In the genomic region with DNA sequence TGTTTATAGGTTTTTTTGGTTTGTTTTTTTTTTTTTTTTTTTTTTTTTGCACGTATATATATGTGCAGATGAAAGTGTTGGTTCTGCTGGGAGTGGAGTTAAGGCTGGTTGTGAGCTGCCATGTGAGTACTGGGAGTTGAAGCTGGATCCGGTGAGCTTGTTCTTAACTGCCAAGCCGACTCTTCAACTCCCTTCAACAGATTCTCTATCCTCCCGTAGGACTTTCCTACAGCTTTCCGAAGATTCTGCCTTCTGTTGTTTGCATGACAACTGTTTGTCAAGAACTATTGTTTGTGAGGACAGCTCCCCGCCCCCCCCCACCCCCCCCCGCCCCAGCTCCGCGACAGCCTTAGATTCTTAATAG, we compare ENCODE assay signal across 7 mouse cellular contexts. TPM values are rescaled to one million over a fixed set of nuclear protein-coding genes. Genes with fewer than 3 reads are reported as not detected.
A peak's percentile ranks its signal among the peaks of the same experiment; 100 is the strongest.
DNase-seq lines count a peak whose midpoint lies in the region; ATAC-seq lines count a peak whose summit lies in the region.

No protein-coding gene starts in this region.

- H3K27ac ChIP-seq in neural tube, embryonic 11.5 days (ENCODE audit: low read depth, low read length) = no peak overlapping the region
- H3K27ac ChIP-seq in embryonic facial prominence, embryonic 14.5 days (replicated peaks; ENCODE audit: low read depth, low read length) = no peak overlapping the region
- peak overlapping the region; percentile 70; the same call in 1 of the 2 replicates for H3K27ac ChIP-seq in limb, embryonic 10.5 days
- no peak overlapping the region for H3K27ac ChIP-seq in stomach, embryonic 14.5 days (ENCODE audit: low read length)

- no peaks in the 10 kb centered on the region for H3K27me3 ChIP-seq in neural tube, embryonic 11.5 days (ENCODE audit: control insufficient read depth, insufficient read depth, low read length)
- H3K27me3 ChIP-seq in embryonic facial prominence, embryonic 14.5 days (replicated peaks; ENCODE audit: control insufficient read depth, insufficient read depth, low read length) = no peaks in the 10 kb centered on the region
- no peaks in the 10 kb centered on the region for H3K27me3 ChIP-seq in limb, embryonic 10.5 days (ENCODE audit: low read depth, poor library complexity, severe bottlenecking)
- no peaks in the 10 kb centered on the region for H3K27me3 ChIP-seq in stomach, embryonic 14.5 days (ENCODE audit: control insufficient read depth, insufficient read depth, low read length)

- H3K4me2 ChIP-seq in neural tube, embryonic 11.5 days (ENCODE audit: low read depth) = peak overlapping the region; percentile 70
- H3K4me2 ChIP-seq in embryonic facial prominence, embryonic 14.5 days (ENCODE audit: low read depth, low read length) = peak overlapping the region; percentile 67
- H3K4me2 ChIP-seq in stomach, embryonic 14.5 days (replicated peaks; ENCODE audit: low read depth, low read length) = peak overlapping the region; percentile 70

- no peak for DNase-seq in neural tube, embryonic 11.5 days (ENCODE audit: low spot score)
- DNase-seq in neural tube, embryonic 10.5 days (ENCODE audit: extremely low spot score, low spot score) = no peak
- DNase-seq in embryonic facial prominence, embryonic 14.5 days (ENCODE audit: low spot score) = no peak
- peak; percentile 35 for DNase-seq in limb, embryonic 10.5 days (ENCODE audit: low spot score)
- no peak for DNase-seq in kidney, postnatal 25 days

- H3K9me3 ChIP-seq in neural tube, embryonic 11.5 days (ENCODE audit: control insufficient read depth, low read length) = no peaks in the 10 kb centered on the region
- no peaks in the 10 kb centered on the region for H3K9me3 ChIP-seq in embryonic facial prominence, embryonic 14.5 days (ENCODE audit: control insufficient read depth, low read length)
- H3K9me3 ChIP-seq in limb, embryonic 10.5 days (replicated peaks) = no peaks in the 10 kb centered on the region
- no peaks in the 10 kb centered on the region for H3K9me3 ChIP-seq in stomach, embryonic 14.5 days (ENCODE audit: control insufficient read depth, low read depth, low read length)

- H3K9ac ChIP-seq in neural tube, embryonic 11.5 days (ENCODE audit: low read length) = no peak overlapping the region
- H3K9ac ChIP-seq in embryonic facial prominence, embryonic 14.5 days (ENCODE audit: low read depth, low read length) = peak overlapping the region; percentile 47; the same call in 1 of the 2 replicates
- no peak overlapping the region for H3K9ac ChIP-seq in stomach, embryonic 14.5 days (replicated peaks; ENCODE audit: low read depth, low read length)

- under 1% methylated on average over 9 of the region's 9 CpGs for WGBS in neural tube, embryonic 11.5 days
- 4% methylated on average over 9 of the region's 9 CpGs for WGBS in embryonic facial prominence, embryonic 14.5 days
- whole genome bisulfite sequencing in limb, embryonic 10.5 days = 4% methylated on average over 9 of the region's 9 CpGs
- WGBS in stomach, embryonic 14.5 days = 4% methylated on average over 9 of the region's 9 CpGs

- peak overlapping the region; percentile 89 for H3K4me3 ChIP-seq in neural tube, embryonic 11.5 days (ENCODE audit: low read depth, low read length)
- peak overlapping the region; percentile 82 for H3K4me3 ChIP-seq in embryonic facial prominence, embryonic 14.5 days (ENCODE audit: low read depth, low read length)
- peak overlapping the region; percentile 93 for H3K4me3 ChIP-seq in limb, embryonic 10.5 days
- H3K4me3 ChIP-seq in stomach, embryonic 14.5 days (ENCODE audit: low read depth, low read length) = peak overlapping the region; percentile 90

- peaks cover 10% of the 10 kb centered on the region for H3K4me1 ChIP-seq in neural tube, embryonic 11.5 days (ENCODE audit: control insufficient read depth, insufficient read depth, low read length)
- H3K4me1 ChIP-seq in embryonic facial prominence, embryonic 14.5 days (ENCODE audit: control insufficient read depth, insufficient read depth, low read length) = peaks cover 18% of the 10 kb centered on the region
- peaks cover 20% of the 10 kb centered on the region for H3K4me1 ChIP-seq in limb, embryonic 10.5 days
- H3K4me1 ChIP-seq in stomach, embryonic 14.5 days (ENCODE audit: control insufficient read depth, insufficient read depth, low read length) = peaks cover 16% of the 10 kb centered on the region

- ATAC-seq in neural tube, embryonic 11.5 days (ENCODE audit: insufficient read depth, low FRiP score, low TSS enrichment) = 0 out of 2 replicates have a peak, but pooled peaks have one; percentile 14
- no peak for ATAC-seq in embryonic facial prominence, embryonic 14.5 days (ENCODE audit: low read depth)
- ATAC-seq in stomach, embryonic 14.5 days (ENCODE audit: insufficient number of reproducible peaks, insufficient read depth, low FRiP score, low read depth) = no peak
- no peak for ATAC-seq in inflammation-experienced regulatory T-cells, adult 6 months

- no peaks in the 10 kb centered on the region for H3K36me3 ChIP-seq in neural tube, embryonic 11.5 days (ENCODE audit: control insufficient read depth, insufficient read depth, low read length)
- 0 out of 2 replicates have a peak, but pooled peaks cover 3% of the 10 kb centered on the region for H3K36me3 ChIP-seq in embryonic facial prominence, embryonic 14.5 days (ENCODE audit: control insufficient read depth, insufficient read depth, low read length)
- H3K36me3 ChIP-seq in limb, embryonic 10.5 days = peaks cover 6% of the 10 kb centered on the region
- H3K36me3 ChIP-seq in stomach, embryonic 14.5 days (ENCODE audit: control insufficient read depth, insufficient read depth, low read length) = peaks cover 4% of the 10 kb centered on the region

RNA-seq across cellular contexts. Expression of gene Mmadhc, which starts 0.4 kb away (rescaled TPM):
- polyA plus RNA-seq in neural tube, embryonic 11.5 days (2014; fragmentation: Nextera tagmentation; extraction: Ambion mirVana) = 173 and 178 TPM in 2 replicates
- polyA plus RNA-seq in embryonic facial prominence, embryonic 14.5 days (2014; fragmentation: Nextera tagmentation; extraction: Ambion mirVana) = 160 and 172 TPM in 2 replicates
- 169 and 179 TPM in 2 replicates for polyA plus RNA-seq in limb, embryonic 10.5 days (2016; fragmentation: Nextera tagmentation; extraction: Ambion mirVana)
- polyA plus RNA-seq in stomach, embryonic 14.5 days (2014; fragmentation: Nextera tagmentation; extraction: Ambion mirVana) = 157 and 165 TPM in 2 replicates
- polyA plus RNA-seq in inflammation-experienced regulatory T-cells, adult 6 months (2017; shearing (Covaris generic)) = 10 to 100 TPM; 44.6 to 56.4 (median 45.4) TPM
